Mouse (Mus musculus): ENCODE measurements at regions not wholly inside any gene's neighbourhood (a gene's known extent, or its start where the extent isn't known, plus 50 kb on each side); places are given as distances from the start of the nearest gene placed in this dataset.
"Not testable (repeated sequence)": the region's sequence is repeated elsewhere in the genome, so short reads cannot be mapped to it uniquely, and the experiment has no call there.

DNA sequence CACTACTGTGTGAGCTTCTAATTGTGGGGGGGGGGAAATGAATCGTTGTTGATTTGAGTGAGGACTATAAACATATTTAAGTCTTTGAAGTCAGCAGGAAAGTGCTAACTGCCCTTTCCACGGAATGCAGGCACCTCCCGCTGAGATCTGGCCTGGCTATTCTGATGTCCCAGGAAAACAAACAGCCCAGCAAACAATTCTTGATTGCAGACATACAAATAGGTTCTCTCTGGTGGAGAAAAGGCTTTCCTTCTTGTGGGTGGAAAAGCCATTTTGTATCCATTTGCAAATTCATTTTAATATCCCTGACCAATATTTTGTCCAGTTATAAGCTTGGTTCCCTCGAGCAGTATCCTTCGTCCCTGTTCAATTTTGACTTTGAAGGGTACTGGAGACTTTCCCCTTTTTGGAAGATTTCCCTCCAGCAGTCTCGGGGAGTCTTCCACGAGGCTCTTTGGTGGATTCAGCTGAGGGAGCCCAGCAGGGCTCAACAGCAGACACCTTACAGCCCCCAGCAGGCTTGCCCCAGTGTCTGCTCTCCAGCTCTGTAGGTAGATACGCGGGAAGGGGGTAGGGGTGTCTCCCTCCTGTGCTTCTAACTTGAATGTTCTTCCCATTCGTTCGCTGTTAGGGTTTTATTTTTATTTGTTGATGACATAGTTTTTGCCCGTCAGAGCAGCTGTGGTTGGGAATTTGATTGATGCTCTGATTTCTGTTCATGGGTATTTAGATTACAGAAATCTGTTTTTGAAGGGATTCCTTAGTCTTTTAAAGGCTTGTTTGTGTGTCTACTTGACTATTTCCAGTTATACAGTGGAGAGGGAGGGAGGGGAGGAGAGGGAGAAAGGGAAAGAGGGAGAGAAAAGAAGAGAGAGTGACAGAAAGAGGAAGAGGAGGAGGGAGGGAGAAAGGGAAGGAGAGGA is 64.9 kb upstream of the Cpm start:
- H3K9me3 ChIP-seq (ENCODE audit: control insufficient read depth, low read depth, low read length): no peaks in the 10 kb centered on the region; the same call in 1 of the 2 replicates
- no peaks in the 10 kb centered on the region for H3K4me1 ChIP-seq (ENCODE audit: control insufficient read depth, insufficient read depth, low read length)
- H3K36me3 ChIP-seq (ENCODE audit: control insufficient read depth, insufficient read depth, low read length): no peaks in the 10 kb centered on the region
- H3K9ac ChIP-seq (replicated peaks; ENCODE audit: low read depth, low read length): no peak overlapping the region
- H3K27me3 ChIP-seq (ENCODE audit: control insufficient read depth, insufficient read depth, low read length): no peaks in the 10 kb centered on the region
- WGBS: 38% methylated on average over 12 of the region's 12 CpGs
- no peak overlapping the region for H3K27ac ChIP-seq (ENCODE audit: low read length)
- no peak for ATAC-seq (ENCODE audit: insufficient number of reproducible peaks, insufficient read depth, low FRiP score, low read depth)
- no peak overlapping the region for H3K4me2 ChIP-seq (replicated peaks; ENCODE audit: low read depth, low read length)
- no peak overlapping the region for H3K4me3 ChIP-seq (ENCODE audit: low read depth, low read length)

- H3K27ac ChIP-seq (ENCODE audit: low read length): no peak overlapping the region
- H3K4me1 ChIP-seq (ENCODE audit: control insufficient read depth, insufficient read depth, low read length): no peaks in the 10 kb centered on the region
- H3K36me3 ChIP-seq (ENCODE audit: control insufficient read depth, insufficient read depth, low read length): no peaks in the 10 kb centered on the region
- no peak overlapping the region for H3K9ac ChIP-seq (replicated peaks; ENCODE audit: low read depth, low read length)
- no peaks in the 10 kb centered on the region for H3K27me3 ChIP-seq (ENCODE audit: control insufficient read depth, insufficient read depth, low read length)
- no peak overlapping the region for H3K4me3 ChIP-seq (ENCODE audit: low read depth, low read length)
- no peak overlapping the region for H3K4me2 ChIP-seq (replicated peaks; ENCODE audit: low read depth, low read length)
- ATAC-seq (ENCODE audit: insufficient number of reproducible peaks, insufficient read depth, low FRiP score, low read depth): no peak
- no peaks in the 10 kb centered on the region; the same call in 1 of the 2 replicates for H3K9me3 ChIP-seq (ENCODE audit: control insufficient read depth, low read depth, low read length)
- WGBS: 59% methylated on average over 8 of the region's 8 CpGs
Measured at GRCm38 (mm10) chr10:117563429-117564117, 65.7 kb upstream of the Cpm start.

DNA sequence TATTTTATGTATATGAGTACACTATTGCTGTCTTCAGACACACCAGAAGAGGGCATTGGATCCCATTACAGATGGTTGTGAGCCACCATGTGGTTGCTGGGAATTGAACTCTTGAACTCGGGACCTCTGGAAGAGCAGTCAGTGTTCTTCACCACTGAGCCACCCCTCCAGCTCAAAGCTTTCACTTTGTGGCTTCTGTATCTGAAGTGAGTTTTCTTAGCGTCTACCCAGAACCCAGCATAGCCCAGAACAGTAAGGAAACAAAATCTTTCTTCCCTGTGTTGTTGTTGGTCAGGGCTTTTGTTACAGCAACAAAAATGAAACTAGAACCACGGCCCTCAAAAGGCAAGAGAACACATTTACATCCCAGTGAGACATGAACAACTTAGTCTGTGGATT is 66.5 kb upstream of the Cpm start:
- H3K9me3 ChIP-seq (ENCODE audit: control insufficient read depth, low read depth, low read length); H3K4me1 ChIP-seq (ENCODE audit: control insufficient read depth, insufficient read depth, low read length); H3K4me3 ChIP-seq (ENCODE audit: low read depth, low read length); H3K27ac ChIP-seq (ENCODE audit: low read length); H3K9ac ChIP-seq (replicated peaks; ENCODE audit: low read depth, low read length); H3K36me3 ChIP-seq (ENCODE audit: control insufficient read depth, insufficient read depth, low read length); H3K27me3 ChIP-seq (ENCODE audit: control insufficient read depth, insufficient read depth, low read length); ATAC-seq (ENCODE audit: insufficient number of reproducible peaks, insufficient read depth, low FRiP score, low read depth); H3K4me2 ChIP-seq (replicated peaks; ENCODE audit: low read depth, low read length): not testable (repeated sequence)
- 75% methylated on average over 3 of the region's 3 CpGs for WGBS

- no peak for ATAC-seq (ENCODE audit: insufficient number of reproducible peaks, insufficient read depth, low FRiP score, low read depth)
Measured at GRCm38 (mm10) chr10:117561909-117562849, 67.1 kb upstream of the Cpm start.

DNA sequence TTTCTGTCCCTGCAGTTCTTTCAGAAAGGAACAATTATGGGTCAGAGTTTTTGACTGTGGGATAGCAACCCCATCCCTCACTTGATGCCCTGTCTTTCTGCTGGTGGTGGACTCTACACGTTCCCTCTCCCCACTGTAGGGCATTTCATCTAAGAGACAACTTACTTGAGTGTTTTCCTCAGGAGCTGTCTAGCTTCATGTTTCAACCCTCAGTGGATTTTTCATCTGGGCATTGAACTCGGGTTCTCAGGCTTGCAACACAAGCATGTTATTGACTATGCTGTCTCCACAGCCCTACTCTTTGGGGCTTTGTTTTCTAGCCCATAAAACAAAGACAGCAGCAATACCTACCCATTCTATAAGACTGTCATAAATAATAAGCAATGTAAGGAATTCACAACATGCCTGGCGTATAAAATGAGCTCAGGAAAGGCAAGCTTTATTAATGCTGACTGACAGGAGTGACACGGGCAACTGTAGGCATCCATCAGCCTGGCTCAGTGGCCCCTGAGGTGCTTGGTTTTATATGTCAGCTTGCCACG is 68.0 kb upstream of the Cpm start:
- Histone ChIP-seq H3K9ac (replicated peaks; ENCODE audit: low read depth, low read length) (no peak overlapping the region), H3K4me2 (replicated peaks; ENCODE audit: low read depth, low read length) (no peak overlapping the region), H3K9me3 (ENCODE audit: control insufficient read depth, low read depth, low read length) (no peaks in the 10 kb centered on the region), H3K4me1 (ENCODE audit: control insufficient read depth, insufficient read depth, low read length) (no peaks in the 10 kb centered on the region), H3K27me3 (ENCODE audit: control insufficient read depth, insufficient read depth, low read length) (no peaks in the 10 kb centered on the region), H3K36me3 (ENCODE audit: control insufficient read depth, insufficient read depth, low read length) (no peaks in the 10 kb centered on the region), H3K4me3 (ENCODE audit: low read depth, low read length) (no peak overlapping the region), H3K27ac (ENCODE audit: low read length) (no peak overlapping the region)
- WGBS: 74% methylated on average over 5 of the region's 5 CpGs
- no peak for ATAC-seq (ENCODE audit: insufficient number of reproducible peaks, insufficient read depth, low FRiP score, low read depth)

More at GRCm38 (mm10) chr10:117561909-117562849, 67.1 kb upstream of the Cpm start:
- Histone ChIP-seq H3K27ac (ENCODE audit: low read length) (no peak overlapping the region), H3K4me3 (ENCODE audit: low read depth, low read length) (no peak overlapping the region), H3K4me2 (replicated peaks; ENCODE audit: low read depth, low read length) (no peak overlapping the region), H3K27me3 (ENCODE audit: control insufficient read depth, insufficient read depth, low read length) (no peaks in the 10 kb centered on the region), H3K9me3 (ENCODE audit: control insufficient read depth, low read depth, low read length) (no peaks in the 10 kb centered on the region; the same call in 1 of the 2 replicates), H3K9ac (replicated peaks; ENCODE audit: low read depth, low read length) (no peak overlapping the region), H3K4me1 (ENCODE audit: control insufficient read depth, insufficient read depth, low read length) (no peaks in the 10 kb centered on the region), H3K36me3 (ENCODE audit: control insufficient read depth, insufficient read depth, low read length) (no peaks in the 10 kb centered on the region)
- WGBS: 81% methylated on average over 13 of the region's 13 CpGs

GRCm38 (mm10) chr10:117560396-117561278 is 68.7 kb upstream of the Cpm start:
- H3K27me3 ChIP-seq (ENCODE audit: control insufficient read depth, insufficient read depth, low read length): no peaks in the 10 kb centered on the region
- WGBS: 53% methylated on average over 9 of the region's 9 CpGs
- H3K27ac ChIP-seq (ENCODE audit: low read length): no peak overlapping the region
- no peak overlapping the region for H3K4me3 ChIP-seq (ENCODE audit: low read depth, low read length)
- no peak overlapping the region for H3K9ac ChIP-seq (replicated peaks; ENCODE audit: low read depth, low read length)
- H3K9me3 ChIP-seq (ENCODE audit: control insufficient read depth, low read depth, low read length): no peaks in the 10 kb centered on the region
- H3K36me3 ChIP-seq (ENCODE audit: control insufficient read depth, insufficient read depth, low read length): no peaks in the 10 kb centered on the region
- H3K4me2 ChIP-seq (replicated peaks; ENCODE audit: low read depth, low read length): no peak overlapping the region
- ATAC-seq (ENCODE audit: insufficient number of reproducible peaks, insufficient read depth, low FRiP score, low read depth): no peak
- H3K4me1 ChIP-seq (ENCODE audit: control insufficient read depth, insufficient read depth, low read length): no peaks in the 10 kb centered on the region

GRCm38 (mm10) chr10:117559615-117560395 is 69.5 kb upstream of the Cpm start:
- no peak for ATAC-seq (ENCODE audit: insufficient number of reproducible peaks, insufficient read depth, low FRiP score, low read depth)
- H3K36me3 ChIP-seq (ENCODE audit: control insufficient read depth, insufficient read depth, low read length): no peaks in the 10 kb centered on the region
- no peak overlapping the region for H3K4me3 ChIP-seq (ENCODE audit: low read depth, low read length)
- 46% methylated on average over 17 of the region's 17 CpGs for WGBS
- H3K9me3 ChIP-seq (ENCODE audit: control insufficient read depth, low read depth, low read length): no peaks in the 10 kb centered on the region
- no peaks in the 10 kb centered on the region for H3K4me1 ChIP-seq (ENCODE audit: control insufficient read depth, insufficient read depth, low read length)
- H3K27ac ChIP-seq (ENCODE audit: low read length): no peak overlapping the region
- H3K9ac ChIP-seq (replicated peaks; ENCODE audit: low read depth, low read length): no peak overlapping the region
- H3K4me2 ChIP-seq (replicated peaks; ENCODE audit: low read depth, low read length): no peak overlapping the region
- no peaks in the 10 kb centered on the region for H3K27me3 ChIP-seq (ENCODE audit: control insufficient read depth, insufficient read depth, low read length)

All from stomach, embryonic 14.5 days (tissue).